Mouse (Mus musculus): Measurements from ENCODE around the gene Cxadr. TPM values are rescaled to one million over a fixed set of nuclear protein-coding genes. Genes with fewer than 3 reads are reported as not detected.

Cxadr gene
- total and polyA plus RNA-seq, 3 experiments: 13.8 to 43.8 (median 40.5) TPM

DNA sequence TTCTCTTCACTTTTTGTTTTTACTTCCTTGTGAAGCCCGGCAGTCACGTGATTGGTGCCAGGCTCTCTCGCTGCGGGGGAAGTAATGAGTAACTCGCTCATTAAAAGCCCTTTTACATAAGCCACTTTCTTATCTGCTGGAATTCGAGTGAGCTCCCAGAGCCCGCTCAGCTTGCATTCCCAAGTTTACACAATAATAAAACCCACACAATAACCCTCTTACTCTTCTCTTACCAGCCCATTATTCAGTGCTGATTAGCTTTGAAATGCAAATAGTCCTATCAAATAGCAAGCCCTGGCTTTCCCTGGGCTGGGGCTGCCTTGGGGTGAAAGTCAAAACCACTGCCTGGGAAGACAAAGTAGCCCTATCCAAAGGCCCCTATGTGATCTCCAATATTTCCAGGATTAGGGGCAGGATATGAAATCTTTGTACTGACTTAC, 36.1 kb upstream of the Cxadr start:
- intact Hi-C loops (cut with DNase I): no loop called here
- TF ChIP-seq CTCF (IDR thresholded peaks at IDR 0.05) (no peak), POLR2A (IDR thresholded peaks at IDR 0.05; ENCODE audit: insufficient read depth, low read depth, low read length) (peak; percentile 43; the same call in 1 of the 2 replicates)
- Histone ChIP-seq H3K79me2 (replicated peaks; ENCODE audit: control insufficient read depth, insufficient read depth, low read length) (no peaks in the 10 kb centered on the region), H3K4me1 (ENCODE audit: control insufficient read depth, insufficient read depth, low read length) (no peaks in the 10 kb centered on the region; the same call in 1 of the 2 replicates), H3K4me3 (peak overlapping the region; percentile 49), H3K36me3 (ENCODE audit: control insufficient read depth, insufficient read depth, low read length) (no peaks in the 10 kb centered on the region), H3K27me3 (ENCODE audit: control insufficient read depth, insufficient read depth, low read length) (no peaks in the 10 kb centered on the region), H3K27ac (peak overlapping the region; percentile 81), H3K9ac (ENCODE audit: low read depth, low read length) (0 out of 2 replicates have a peak overlapping the region, but pooled peaks have one; percentile 21)
- DNase-seq: peak; percentile 38 to 76
- WGBS: 0% methylated on average over 7 of the region's 7 CpGs

DNA sequence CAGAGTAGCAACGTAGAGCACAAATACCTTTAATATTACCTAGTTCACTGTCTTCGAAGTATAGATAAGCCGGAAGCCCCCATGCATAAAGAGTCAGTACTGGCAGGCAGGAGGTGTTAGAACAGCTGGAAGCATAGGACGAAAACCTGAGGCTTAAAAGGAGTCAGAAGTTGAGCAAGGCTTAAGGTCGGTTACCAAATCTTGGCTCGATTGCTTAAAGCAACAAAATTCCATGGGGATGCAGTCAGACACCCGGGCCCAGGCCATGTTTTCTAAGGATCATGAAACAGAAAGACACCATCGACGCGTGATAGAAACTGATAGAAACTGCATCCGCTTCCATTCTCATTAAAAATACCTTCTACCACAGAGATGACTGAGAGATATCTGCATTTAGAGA, 35.5 kb upstream of the Cxadr start:
- Histone ChIP-seq H3K79me2 (replicated peaks; ENCODE audit: control insufficient read depth, insufficient read depth, low read length) (no peaks in the 10 kb centered on the region), H3K36me3 (ENCODE audit: control insufficient read depth, insufficient read depth, low read length) (no peaks in the 10 kb centered on the region), H3K4me3 (no peak overlapping the region), H3K4me1 (ENCODE audit: control insufficient read depth, insufficient read depth, low read length) (no peaks in the 10 kb centered on the region; the same call in 1 of the 2 replicates), H3K27ac (peak overlapping the region; percentile 81), H3K27me3 (ENCODE audit: control insufficient read depth, insufficient read depth, low read length) (no peaks in the 10 kb centered on the region), H3K9ac (ENCODE audit: low read depth, low read length) (no peak overlapping the region)
- WGBS: 44% methylated on average over 11 of the region's 11 CpGs
- DNase-seq: peak in 1 of 2 experiments; percentile 15
- no peak for TF ChIP-seq EP300 (IDR thresholded peaks at IDR 0.05; ENCODE audit: insufficient read depth, low read depth, low read length)
- no peak for TF ChIP-seq CTCF (IDR thresholded peaks at IDR 0.05)
- TF ChIP-seq POLR2A (IDR thresholded peaks at IDR 0.05; ENCODE audit: insufficient read depth, low read depth, low read length): no peak
- intact Hi-C loops (cut with DNase I): no loop called here

DNA sequence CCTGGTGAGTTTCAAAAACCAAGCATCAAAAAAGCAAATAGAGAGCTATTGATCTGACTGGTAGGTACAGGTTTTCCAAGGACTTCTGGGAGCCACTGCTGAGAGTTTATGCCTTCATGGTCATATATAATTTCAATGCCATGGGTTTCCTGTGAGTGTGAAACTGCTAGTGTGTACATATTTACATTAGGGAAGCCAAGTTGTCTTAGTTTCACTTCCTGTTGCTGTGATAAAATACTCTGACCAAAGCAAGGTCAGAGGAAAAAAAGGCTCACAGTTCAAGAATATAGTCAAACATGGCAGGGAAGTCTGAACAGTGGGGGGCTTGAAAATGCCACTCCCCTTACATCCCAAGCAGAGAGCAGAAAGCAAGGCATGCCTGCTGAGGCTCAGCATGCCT, 33.8 kb upstream of the Cxadr start:
- Histone ChIP-seq H3K27ac (no peak overlapping the region), H3K27me3 (ENCODE audit: control insufficient read depth, insufficient read depth, low read length) (no peaks in the 10 kb centered on the region), H3K79me2 (replicated peaks; ENCODE audit: control insufficient read depth, insufficient read depth, low read length) (no peaks in the 10 kb centered on the region), H3K4me3 (no peak overlapping the region), H3K9ac (ENCODE audit: low read depth, low read length) (no peak overlapping the region), H3K4me1 (ENCODE audit: control insufficient read depth, insufficient read depth, low read length) (no peaks in the 10 kb centered on the region; the same call in 1 of the 2 replicates), H3K36me3 (ENCODE audit: control insufficient read depth, insufficient read depth, low read length) (no peaks in the 10 kb centered on the region)
- DNase-seq: no peak
- intact Hi-C loops (cut with DNase I): no loop called here
- TF ChIP-seq POLR2A (IDR thresholded peaks at IDR 0.05; ENCODE audit: insufficient read depth, low read depth, low read length): no peak
- TF ChIP-seq CTCF (IDR thresholded peaks at IDR 0.05): no peak
- TF ChIP-seq EP300 (IDR thresholded peaks at IDR 0.05; ENCODE audit: insufficient read depth, low read depth, low read length): no peak

DNA sequence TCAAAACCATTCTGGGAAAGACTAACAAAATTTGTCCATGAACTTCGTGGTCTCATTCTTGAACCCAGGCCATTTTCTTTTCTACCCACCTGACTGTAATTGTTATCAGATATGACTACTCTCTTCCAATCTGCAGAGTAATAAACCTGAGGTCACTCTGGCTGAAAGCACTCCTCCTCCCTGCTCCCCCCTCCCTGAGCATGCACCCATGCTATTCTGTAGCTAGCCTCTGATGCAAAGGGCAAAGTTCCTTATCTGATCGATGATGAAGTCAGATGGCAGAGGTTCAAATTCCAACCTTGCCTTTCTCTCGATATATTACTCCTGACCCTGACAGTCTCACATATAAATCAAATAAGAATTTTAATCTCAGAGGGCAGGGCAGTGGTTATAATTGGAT, 33.1 kb upstream of the Cxadr start:
- no peak overlapping the region for H3K4me3 ChIP-seq
- TF ChIP-seq POLR2A (IDR thresholded peaks at IDR 0.05; ENCODE audit: insufficient read depth, low read depth, low read length) (no peak), EP300 (IDR thresholded peaks at IDR 0.05; ENCODE audit: insufficient read depth, low read depth, low read length) (no peak), CTCF (IDR thresholded peaks at IDR 0.05) (no peak)
- H3K4me1 ChIP-seq (ENCODE audit: control insufficient read depth, insufficient read depth, low read length): no peaks in the 10 kb centered on the region; the same call in 1 of the 2 replicates
- H3K9ac ChIP-seq (ENCODE audit: low read depth, low read length): no peak overlapping the region
- no peaks in the 10 kb centered on the region for H3K27me3 ChIP-seq (ENCODE audit: control insufficient read depth, insufficient read depth, low read length)
- H3K27ac ChIP-seq: no peak overlapping the region
- H3K79me2 ChIP-seq (replicated peaks; ENCODE audit: control insufficient read depth, insufficient read depth, low read length): no peaks in the 10 kb centered on the region
- 77% methylated on average over 3 of the region's 3 CpGs for WGBS
- no peak for DNase-seq
- no peaks in the 10 kb centered on the region for H3K36me3 ChIP-seq (ENCODE audit: control insufficient read depth, insufficient read depth, low read length)
- intact Hi-C loops (cut with DNase I): no loop called here

DNA sequence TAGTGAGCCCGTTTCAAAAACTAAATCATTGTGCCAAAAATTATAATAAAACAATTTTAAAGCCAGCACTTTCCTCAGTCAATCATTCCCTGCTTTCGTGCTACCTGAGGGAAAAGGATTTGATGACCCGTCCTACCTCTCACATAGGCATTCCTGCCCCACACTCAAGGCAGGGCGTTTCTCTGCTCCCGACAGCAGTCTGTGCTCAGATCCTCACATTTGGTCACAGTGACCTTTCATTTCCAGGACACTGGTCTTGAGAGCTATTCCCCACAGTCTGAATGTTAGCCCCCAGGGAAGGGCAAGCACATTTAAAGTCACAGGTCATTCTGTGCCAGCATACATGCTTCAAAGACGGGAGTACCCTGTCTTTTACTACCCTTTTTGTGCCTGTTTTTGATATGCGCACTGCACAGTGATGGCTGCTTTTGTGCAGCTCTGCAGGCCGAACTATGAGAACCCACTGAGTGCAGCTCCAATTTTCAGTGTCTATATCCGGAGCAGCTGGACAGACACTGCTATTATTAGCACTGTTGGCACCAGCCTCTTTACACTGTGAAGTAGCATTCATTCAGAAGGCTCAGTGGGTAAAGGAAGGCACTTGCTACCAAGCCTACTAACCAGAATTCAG, 26.3 kb upstream of the Cxadr start:
- Histone ChIP-seq H3K9ac (ENCODE audit: low read depth, low read length) (peak overlapping the region; percentile 49; the same call in 1 of the 2 replicates), H3K36me3 (ENCODE audit: control insufficient read depth, insufficient read depth, low read length) (no peaks in the 10 kb centered on the region), H3K4me1 (ENCODE audit: control insufficient read depth, insufficient read depth, low read length) (no peaks in the 10 kb centered on the region; the same call in 1 of the 2 replicates), H3K27ac (peak overlapping the region; percentile 84), H3K4me3 (peak overlapping the region; percentile 7), H3K27me3 (ENCODE audit: control insufficient read depth, insufficient read depth, low read length) (no peaks in the 10 kb centered on the region), H3K79me2 (replicated peaks; ENCODE audit: control insufficient read depth, insufficient read depth, low read length) (no peaks in the 10 kb centered on the region)
- TF ChIP-seq CTCF (IDR thresholded peaks at IDR 0.05) (no peak), POLR2A (IDR thresholded peaks at IDR 0.05; ENCODE audit: insufficient read depth, low read depth, low read length) (peak; percentile 61)
- intact Hi-C loops (cut with DNase I): no loop called here
- peak; percentile 25 to 49 for DNase-seq
- WGBS: 54% methylated on average over 9 of the region's 9 CpGs

DNA sequence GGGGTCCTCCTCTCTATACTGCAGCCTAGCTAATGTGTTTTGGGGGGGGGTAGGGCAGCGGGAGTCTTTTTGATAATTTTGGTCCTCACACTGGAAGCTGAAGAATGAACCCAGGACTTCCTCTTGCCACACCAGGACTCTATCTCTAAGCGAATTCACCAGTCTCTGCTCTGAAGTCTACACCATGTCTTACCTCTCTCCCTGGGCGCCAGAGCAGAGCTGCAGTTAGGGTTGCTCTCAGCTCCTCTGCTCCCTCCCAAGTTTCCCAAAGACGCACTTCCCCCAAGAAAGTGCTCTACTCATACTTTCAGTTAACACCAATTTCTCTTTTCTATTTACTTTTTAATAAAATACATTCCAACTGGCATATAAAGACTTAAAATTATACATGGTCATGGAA, 23.7 kb upstream of the Cxadr start:
- Histone ChIP-seq H3K4me3 (no peak overlapping the region), H3K27me3 (ENCODE audit: control insufficient read depth, insufficient read depth, low read length) (no peaks in the 10 kb centered on the region), H3K27ac (no peak overlapping the region), H3K79me2 (replicated peaks; ENCODE audit: control insufficient read depth, insufficient read depth, low read length) (no peaks in the 10 kb centered on the region), H3K9ac (ENCODE audit: low read depth, low read length) (no peak overlapping the region), H3K4me1 (ENCODE audit: control insufficient read depth, insufficient read depth, low read length) (no peaks in the 10 kb centered on the region; the same call in 1 of the 2 replicates), H3K36me3 (ENCODE audit: control insufficient read depth, insufficient read depth, low read length) (no peaks in the 10 kb centered on the region)
- intact Hi-C loops (cut with DNase I): no loop called here
- no peak for DNase-seq
- 60% methylated on average over 4 of the region's 4 CpGs for WGBS
- no peak for TF ChIP-seq POLR2A (IDR thresholded peaks at IDR 0.05; ENCODE audit: insufficient read depth, low read depth, low read length)
- no peak for TF ChIP-seq EP300 (IDR thresholded peaks at IDR 0.05; ENCODE audit: insufficient read depth, low read depth, low read length)

Data from heart, adult 2 months (tissue).